Mouse (Mus musculus) CH12.LX (cell line): ENCODE data around the gene Csnk2a2. TPM values are rescaled to one million over a fixed set of nuclear protein-coding genes. Genes with fewer than 3 reads are reported as not detected.

Source experiments
- DNase-seq: peaks from one replicate; pipeline ENCODE4 v3.0.0-alpha.2; 2013; ENCODE audit errors: extremely low read depth
- H3K27ac ChIP-seq: 2 replicates; pipeline ENCODE4 v1.5.1; 2012; ENCODE audit warnings: low read depth, mild to moderate bottlenecking, control low read depth, moderate library complexity; ENCODE audit not compliant: insufficient read depth
- H3K27me3 ChIP-seq: replicated peaks from 2 replicates; pipeline ENCODE3; 2012; ENCODE audit warnings: inconsistent platforms
- H3K36me3 ChIP-seq, 2 experiments: replicated peaks in 1 of 2; 2 replicates each; pipeline versions ENCODE3 to v1.6.1; 2012; ENCODE audit warnings: inconsistent platforms in 1 of 2, low read length in 1 of 2, mild to moderate bottlenecking in 1 of 2, mixed read lengths in 1 of 2, moderate library complexity in 1 of 2; ENCODE audit not compliant: control insufficient read depth in 1 of 2, insufficient read depth in 1 of 2
- H3K4me1 ChIP-seq, 2 experiments: 2 replicates each; pipeline ENCODE4 v1.6.1; 2012; ENCODE audit warnings: inconsistent platforms in 1 of 2, moderate library complexity in 1 of 2; ENCODE audit not compliant: insufficient read depth in 2 of 2, control insufficient read depth in 1 of 2
- H3K4me2 ChIP-seq: 2 replicates; pipeline ENCODE4 v1.6.1; 2012; ENCODE audit warnings: low read depth, mild to moderate bottlenecking, control low read depth; ENCODE audit not compliant: poor library complexity, insufficient read depth, severe bottlenecking
- H3K4me3 ChIP-seq, 3 experiments: fragments of 150-350 bp in 1 of 3; sonication (generic) in 1 of 3; replicated peaks in 1 of 3; 2 replicates each; pipeline versions ENCODE3 to v1.5.1; 2011 to 2012; ENCODE audit warnings: low read depth in 2 of 3, low read length in 2 of 3, mild to moderate bottlenecking in 2 of 3, moderate library complexity in 2 of 3, control low read depth in 1 of 3, improper control_type of control experiment in 1 of 3, inconsistent platforms in 1 of 3, mixed read lengths in 1 of 3; ENCODE audit not compliant: poor library complexity in 1 of 3
- H3K79me2 ChIP-seq: replicated peaks from 2 replicates; pipeline ENCODE4 v1.6.1; 2012; ENCODE audit warnings: mild to moderate bottlenecking, moderate library complexity; ENCODE audit not compliant: control insufficient read depth, poor library complexity, insufficient read depth, severe bottlenecking; ENCODE audit errors: extremely low read depth
- H3K9ac ChIP-seq: 2 replicates; pipeline ENCODE4 v1.6.1; 2012; ENCODE audit warnings: low read depth, mild to moderate bottlenecking, control low read depth, moderate library complexity; ENCODE audit not compliant: insufficient read depth
- H3K9me3 ChIP-seq: replicated peaks from 2 replicates; pipeline ENCODE3; 2012; ENCODE audit warnings: low read length, inconsistent platforms, mixed read lengths
- BHLHE40 ChIP-seq: IDR thresholded peaks from 2 replicates; pipeline ENCODE4 v1.6.1; 2011; ENCODE audit warnings: mild to moderate bottlenecking, low read depth, low read length, improper control_type of control experiment
- CHD1 ChIP-seq: IDR thresholded peaks from 2 replicates; pipeline ENCODE4 v1.6.1; 2012; ENCODE audit warnings: low read depth, low read length, improper control_type of control experiment, inconsistent platforms
- CHD2 ChIP-seq: IDR thresholded peaks from 2 replicates; pipeline ENCODE4 v1.6.1; 2011; ENCODE audit warnings: low read length, improper control_type of control experiment
- CTCF ChIP-seq, 2 experiments: IDR thresholded peaks in 1 of 2; conservative IDR thresholded peaks in 1 of 2; 2 replicates each; pipeline ENCODE4 v1.5.1; 2011 to 2012; ENCODE audit warnings: low read depth in 2 of 2, low read length in 2 of 2, improper control_type of control experiment in 1 of 2, inconsistent platforms in 1 of 2, mild to moderate bottlenecking in 1 of 2, moderate library complexity in 1 of 2
- E2F4 ChIP-seq: IDR thresholded peaks from 2 replicates; pipeline ENCODE4 v1.6.1; 2011; ENCODE audit warnings: low read depth, low read length, improper control_type of control experiment; ENCODE audit not compliant: insufficient replicate concordance
- EP300 ChIP-seq: IDR thresholded peaks from 2 replicates; pipeline ENCODE4 v1.6.1; 2011; ENCODE audit warnings: low read length, improper control_type of control experiment
- ETS1 ChIP-seq: conservative IDR thresholded peaks from 2 replicates; pipeline ENCODE4 v1.6.1; 2012; ENCODE audit warnings: low read depth, mild to moderate bottlenecking, inconsistent platforms, low read length, improper control_type of control experiment, moderate library complexity
- GABPA ChIP-seq: IDR thresholded peaks from 2 replicates; pipeline ENCODE4 v1.6.1; 2012; ENCODE audit warnings: low read depth, low read length, improper control_type of control experiment, inconsistent platforms; ENCODE audit not compliant: insufficient replicate concordance
- JUN ChIP-seq: IDR thresholded peaks from 2 replicates; pipeline ENCODE4 v1.6.1; 2011; ENCODE audit warnings: low read depth, mild to moderate bottlenecking, low read length, improper control_type of control experiment, moderate library complexity; ENCODE audit not compliant: insufficient read depth
- MAX ChIP-seq: IDR thresholded peaks from 2 replicates; pipeline ENCODE4 v1.6.1; 2011; ENCODE audit warnings: low read length, improper control_type of control experiment
- MXI1 ChIP-seq: IDR thresholded peaks from 2 replicates; pipeline ENCODE4 v1.6.1; 2011; ENCODE audit warnings: mild to moderate bottlenecking, low read depth, low read length, improper control_type of control experiment
- MYC ChIP-seq: IDR thresholded peaks from 2 replicates; pipeline ENCODE4 v1.6.1; 2011; ENCODE audit warnings: low read depth, mild to moderate bottlenecking, improper control_type of control experiment, low read length
- NELFE ChIP-seq: IDR thresholded peaks from 2 replicates; pipeline ENCODE4 v1.6.1; 2011; ENCODE audit warnings: low read depth, low read length, improper control_type of control experiment
- PAX5 ChIP-seq: IDR thresholded peaks from 2 replicates; pipeline ENCODE4 v1.6.1; 2012; ENCODE audit warnings: low read length, inconsistent platforms, mixed read lengths
- SIN3A ChIP-seq: IDR thresholded peaks from 2 replicates; pipeline ENCODE4 v1.6.1; 2012; ENCODE audit warnings: low read length, improper control_type of control experiment, inconsistent platforms
- TCF12 ChIP-seq: IDR thresholded peaks from 2 replicates; pipeline ENCODE4 v1.6.1; 2014; ENCODE audit warnings: low read depth, mild to moderate bottlenecking, inconsistent platforms, low read length, improper control_type of control experiment
- UBTF ChIP-seq: IDR thresholded peaks from 2 replicates; pipeline ENCODE4 v1.6.1; 2012; ENCODE audit warnings: low read depth, mild to moderate bottlenecking, inconsistent platforms, low read length, improper control_type of control experiment, moderate library complexity
- USF1 ChIP-seq: IDR thresholded peaks from 2 replicates; pipeline ENCODE4 v1.6.1; 2014; ENCODE audit warnings: low read depth, mild to moderate bottlenecking, inconsistent platforms, low read length, improper control_type of control experiment
- USF2 ChIP-seq: conservative IDR thresholded peaks from 2 replicates; pipeline ENCODE4 v1.6.1; 2011; ENCODE audit warnings: low read depth, low read length, improper control_type of control experiment
- ZC3H11A ChIP-seq: IDR thresholded peaks from 2 replicates; pipeline ENCODE4 v1.6.1; 2012; ENCODE audit warnings: low read depth, mild to moderate bottlenecking, inconsistent platforms, low read length, improper control_type of control experiment
- ZKSCAN1 ChIP-seq: IDR thresholded peaks from 2 replicates; pipeline ENCODE4 v1.6.1; 2012; ENCODE audit warnings: low read depth, inconsistent platforms, low read length, improper control_type of control experiment, borderline replicate concordance
- ZMIZ1 ChIP-seq: IDR thresholded peaks from 2 replicates; pipeline ENCODE4 v1.6.1; 2012; ENCODE audit warnings: low read depth, mild to moderate bottlenecking, inconsistent platforms, low read length, improper control_type of control experiment
- dilution Hi-C: fragments of 300-500 bp; cut with MboI; formaldehyde crosslinking; loops from 2 replicates; pipeline ENCODE4 v1.14.3; 2020; ENCODE audit warnings: low sequenced_read_pairs; ENCODE audit not compliant: extremely low pct_unique_long_range_greater_than_20kb, extremely low pct_ligation_motif_present
- in situ Hi-C: fragments of 300-500 bp; cut with MboI; formaldehyde crosslinking; loops from 3 replicates; pipeline ENCODE4 v1.14.3; 2019; ENCODE audit warnings: low sequenced_read_pairs, low pct_ligation_motif_present, low pct_unique_long_range_greater_than_20kb, mixed read lengths
- polyA plus RNA-seq: library from polyadenylated mRNA; unstranded; fragments of >175 nt; gene quantifications from 2 replicates; pipeline ENCODE4 v1.2.1, GENCODE M21; 2012; ENCODE audit warnings: low read depth; ENCODE audit not compliant: insufficient read length
- total RNA-seq, 2 experiments: library from RNA; depleted of rRNA; stranded (reverse); fragments of 300-350 nt in 1 of 2; fragments of >200 nt in 1 of 2; gene quantifications; 2 replicates each; pipeline ENCODE4 v1.2.3; 2012 to 2014

Csnk2a2 gene
- total and polyA plus RNA-seq, 3 experiments, result 32.1 to 126 (median 51.7) TPM

- H3K9me3 ChIP-seq, result peaks cover 2% of the 10 kb centered on the region
- peaks cover 0 to 3% of the 10 kb centered on the region in 2 experiments; a peak in 1 of 4 replicates for H3K4me1 ChIP-seq
- H3K79me2 ChIP-seq, result no peaks in the 10 kb centered on the region
- no peak for TF ChIP-seq JUN
- TF ChIP-seq, all 38 proteins: peak for 0
- H3K4me2 ChIP-seq, result no peak overlapping the region
- H3K9ac ChIP-seq, result no peak overlapping the region
- H3K27me3 ChIP-seq, result peaks cover 5% of the 10 kb centered on the region
- in situ Hi-C loops (no loop called here), dilution Hi-C loops (no loop called here)
- no peak for DNase-seq
- no peak overlapping the region for H3K27ac ChIP-seq
- no peaks in the 10 kb centered on the region for H3K36me3 ChIP-seq
- H3K4me3 ChIP-seq, result no peak overlapping the region
Measured at GRCm38 (mm10) chr8:95502431-95502830, 12.6 kb upstream of the Csnk2a2 start.

GRCm38 (mm10) chr8:95500436-95500835, 10.6 kb upstream of the Csnk2a2 start:
- Histone ChIP-seq H3K9ac (no peak overlapping the region), H3K27ac (no peak overlapping the region), H3K4me2 (no peak overlapping the region), H3K27me3 (peaks cover 5% of the 10 kb centered on the region), H3K79me2 (no peaks in the 10 kb centered on the region), H3K36me3 (no peaks in the 10 kb centered on the region), H3K4me3 (no peak overlapping the region), H3K9me3 (no peaks in the 10 kb centered on the region), H3K4me1 (no peaks in the 10 kb centered on the region; a peak in 1 of 4 replicates)
- in situ Hi-C loops (no loop called here), dilution Hi-C loops (no loop called here)
- TF ChIP-seq NELFE, result no peak
- DNase-seq, result no peak

DNA sequence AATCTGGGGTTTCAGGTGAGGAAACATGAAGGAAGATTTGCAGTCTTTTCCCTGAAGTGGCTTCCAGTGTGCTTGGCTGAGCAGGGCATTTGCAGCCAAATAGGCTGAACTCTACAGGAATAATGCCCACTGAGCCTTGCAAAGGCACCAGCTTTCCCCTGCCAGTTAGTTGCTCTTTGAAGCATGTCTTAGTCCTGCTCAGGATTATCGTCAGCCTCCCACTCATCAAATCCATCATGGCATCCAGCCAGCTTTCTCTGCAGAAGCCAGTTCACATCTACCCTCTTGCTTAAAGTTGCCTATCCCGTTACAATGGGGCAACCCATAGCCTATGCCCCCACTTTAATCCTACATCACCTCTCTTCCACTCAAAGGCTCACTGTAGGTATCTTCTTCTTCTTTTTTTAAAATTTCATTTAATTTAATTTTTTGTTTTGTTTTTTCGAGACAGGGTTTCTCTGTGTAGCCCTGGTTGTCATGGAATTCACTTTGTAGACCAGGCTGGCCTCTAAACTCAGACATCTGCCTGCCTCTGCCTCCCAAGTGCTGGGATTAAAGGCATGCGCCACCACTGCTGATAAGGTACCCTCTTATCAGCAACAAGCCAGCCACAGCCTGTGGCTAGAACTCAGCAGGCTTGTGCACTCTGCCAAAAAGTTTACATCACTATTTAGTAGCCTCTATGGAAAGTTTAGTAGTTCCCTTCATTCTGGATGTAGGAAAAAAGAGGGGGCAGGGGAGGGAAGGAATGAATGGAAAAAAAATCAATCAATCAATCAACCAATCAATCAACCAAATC, 9.6 kb upstream of the Csnk2a2 start:
- Histone ChIP-seq H3K4me2 (no peak overlapping the region), H3K79me2 (no peaks in the 10 kb centered on the region), H3K4me1 (no peaks in the 10 kb centered on the region; a peak in 1 of 4 replicates), H3K9ac (no peak overlapping the region), H3K27me3 (peaks cover 5% of the 10 kb centered on the region), H3K9me3 (no peaks in the 10 kb centered on the region), H3K36me3 (no peaks in the 10 kb centered on the region), H3K4me3 (no peak overlapping the region), H3K27ac (no peak overlapping the region)
- no peak for DNase-seq
- in situ Hi-C loops, result no loop called here
- TF ChIP-seq UBTF (no peak), BHLHE40 (no peak), USF1 (no peak), SIN3A (no peak), MXI1 (no peak), E2F4 (no peak), TCF12 (no peak), ETS1 (no peak), GABPA (no peak), CHD2 (no peak), EP300 (no peak), CTCF (conservative IDR thresholded peaks at IDR 0.05 in 1 of 2, IDR thresholded peaks at IDR 0.05 in 1 of 2; ENCODE audit: low read depth in 2 of 2, low read length in 2 of 2) (no peak), USF2 (no peak), PAX5 (no peak), CHD1 (no peak), ZMIZ1 (no peak), MYC (no peak), MAX (no peak), ZKSCAN1 (no peak), ZC3H11A (no peak)
- dilution Hi-C loops, result no loop called here
